Mouse (Mus musculus): ENCODE measurements around the gene Zfp157.

- no peak for TF ChIP-seq CTCF (IDR thresholded peaks at IDR 0.05; ENCODE audit: low read depth, low read length)
- TF ChIP-seq POLR2A (IDR thresholded peaks at IDR 0.05; ENCODE audit: extremely low read depth, insufficient read depth, low read length): no peak
Measured at GRCm38 (mm10) chr5:138458371-138458770, 17.1 kb downstream of the Zfp157 start.
